Mouse (Mus musculus) heart, postnatal 0 days (tissue): ENCODE data around the gene Rnf40.

Experiments used
- CTCF ChIP-seq: IDR thresholded peaks from 2 replicates; pipeline ENCODE4 v1.5.1; 2016; ENCODE audit warnings: antibody characterized with exemption, control low read depth, low read depth
- EP300 ChIP-seq: IDR thresholded peaks from 2 replicates; pipeline ENCODE4 v1.6.1; 2016; ENCODE audit warnings: antibody characterized with exemption, low read depth

DNA sequence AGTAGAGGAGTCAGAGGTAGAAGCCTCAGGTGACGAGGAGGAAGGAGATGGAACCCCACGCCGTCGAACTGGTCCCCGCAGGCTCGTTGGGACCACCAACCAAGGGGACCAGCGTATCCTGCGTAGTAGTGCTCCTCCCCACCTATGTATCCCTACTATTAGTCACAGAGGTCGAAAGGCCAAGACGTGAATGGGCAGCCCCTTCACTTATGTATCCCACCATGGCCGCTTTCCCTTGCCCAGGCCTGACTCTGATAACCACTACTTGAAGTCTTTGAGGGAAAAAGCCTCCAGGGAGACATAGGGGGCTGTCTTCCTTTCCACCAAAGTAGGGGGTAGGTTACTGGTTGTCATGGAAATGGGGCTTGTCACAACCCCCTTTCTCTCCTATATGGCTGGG lies 28.0 kb upstream of the Rnf40 start:
- TF ChIP-seq EP300 (no peak), CTCF (no peak)
